Mouse (Mus musculus): ENCODE data around the gene Nap1l1.

- TF ChIP-seq CTCF (IDR thresholded peaks at IDR 0.05; ENCODE audit: insufficient read depth, low read depth, low read length) = no peak
- TF ChIP-seq POLR2A (IDR thresholded peaks at IDR 0.05; ENCODE audit: insufficient read depth, low read depth, low read length) = no peak
Measured at GRCm38 (mm10) chr10:111454698-111455308, 18.2 kb upstream of the Nap1l1 start.

All from olfactory bulb, adult 2 months (tissue).